Mouse (Mus musculus) cerebellum, adult 9-11 months (tissue): ENCODE data around the gene Cmtm4.
A peak's percentile ranks its signal among the peaks of the same experiment; 100 is the strongest.

Source experiments
- DNase-seq: peaks from one replicate; pipeline ENCODE4 v3.0.0; 2022

Cmtm4 gene

DNA sequence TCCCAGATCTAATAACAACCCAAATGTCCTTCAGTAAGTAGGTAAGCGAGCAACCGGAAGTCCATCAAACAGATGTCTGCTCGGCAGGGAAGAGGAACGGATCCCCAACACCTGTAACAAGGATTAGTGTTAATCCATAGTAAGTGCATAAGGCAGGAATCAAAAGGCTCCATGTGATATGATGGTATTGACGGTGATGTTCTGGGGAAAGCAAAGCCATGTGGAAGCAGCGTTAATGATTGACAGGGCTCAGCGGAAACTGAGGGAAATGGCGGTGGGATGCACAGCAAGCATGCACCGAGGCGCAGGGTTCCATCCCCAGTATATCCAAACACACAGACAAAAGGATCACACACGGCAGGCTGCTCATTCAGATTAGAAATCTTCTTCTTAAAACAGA, 21.3 kb downstream of the Cmtm4 start:
- no peak for DNase-seq

DNA sequence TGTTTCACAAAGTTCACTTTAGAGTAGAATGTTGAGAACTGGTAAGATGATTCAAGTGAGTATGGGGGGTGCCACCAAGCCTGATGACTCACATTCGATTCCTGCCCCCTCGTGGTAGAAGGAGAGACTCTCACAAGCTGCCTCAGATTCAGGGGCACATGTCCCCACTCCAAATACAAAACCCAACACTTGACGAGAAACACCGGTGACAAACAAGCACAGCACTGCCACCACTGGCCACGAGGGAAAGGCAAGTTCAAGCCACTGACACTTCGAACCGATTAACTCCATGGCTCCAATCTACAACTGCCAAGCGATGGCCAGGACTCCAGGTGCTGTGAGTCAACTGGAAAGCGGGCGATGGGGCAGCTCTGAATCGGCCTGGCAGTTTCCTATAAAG, 21.8 kb downstream of the Cmtm4 start:
- no peak for DNase-seq

DNA sequence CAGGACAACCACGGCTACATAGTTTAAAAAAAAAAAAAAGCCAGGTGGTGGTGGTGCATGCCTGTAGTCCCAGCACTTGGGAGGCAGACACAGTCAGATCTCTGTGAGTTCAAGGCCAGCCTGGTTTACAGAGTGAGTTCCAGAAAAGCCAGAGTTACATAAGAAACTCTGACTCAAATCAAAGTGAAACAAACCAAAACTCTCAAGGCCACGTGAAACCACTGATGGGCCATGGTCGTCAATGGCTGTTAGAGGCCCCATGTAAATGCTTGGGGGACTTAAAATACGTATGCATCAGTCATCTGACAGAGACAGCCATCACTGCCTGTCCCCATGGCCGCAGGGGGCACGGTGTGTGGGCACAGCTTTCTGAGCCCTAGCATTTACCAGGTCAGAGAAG, 24.5 kb downstream of the Cmtm4 start:
- DNase-seq, result no peak

DNA sequence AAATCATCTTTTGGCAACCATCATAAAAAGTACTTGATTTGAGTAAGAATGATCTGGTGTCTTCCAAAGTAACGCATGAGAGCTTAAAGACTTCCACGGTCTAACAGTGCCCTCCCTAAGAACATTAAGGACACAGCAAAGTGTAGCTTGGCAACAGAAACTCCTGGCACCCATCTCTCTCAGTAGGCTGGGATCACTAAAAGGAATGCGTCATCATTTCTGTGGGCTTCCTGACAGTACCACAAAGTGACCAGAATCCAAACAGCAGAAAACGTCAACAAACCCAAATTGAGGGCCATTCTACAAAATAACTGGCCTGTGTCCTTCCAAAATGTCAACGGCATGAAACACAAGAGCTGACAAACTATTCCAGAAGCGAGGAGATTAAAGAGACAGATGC, 25.5 kb downstream of the Cmtm4 start:
- DNase-seq, result no peak

- DNase-seq, result no peak
Observed at GRCm38 (mm10) chr8:104369591-104369990, 26.0 kb downstream of the Cmtm4 start.

- DNase-seq, result no peak
Observed at GRCm38 (mm10) chr8:104367398-104367797, 28.2 kb downstream of the Cmtm4 start.

DNA sequence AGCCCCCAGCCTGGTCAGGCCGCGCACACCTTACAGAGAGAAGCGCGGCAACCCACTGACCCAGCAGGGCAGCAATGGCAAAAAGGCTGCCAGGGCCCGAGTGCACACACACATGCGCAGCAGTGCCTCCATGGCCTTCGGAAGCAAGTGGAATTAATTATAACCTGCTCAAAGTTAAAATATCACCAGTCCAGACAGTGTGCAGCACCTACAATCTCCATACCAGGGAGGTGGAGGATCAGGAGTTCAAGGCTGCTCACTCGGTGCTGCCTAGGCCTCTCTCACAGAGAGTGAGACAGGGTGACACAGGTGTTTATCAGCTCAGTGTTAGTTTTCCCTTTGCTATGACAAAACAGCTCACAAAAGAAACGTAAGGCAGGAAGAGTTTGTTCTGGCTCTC, 29.9 kb downstream of the Cmtm4 start:
- DNase-seq, result no peak

- peak; percentile 79 for DNase-seq
Observed at GRCm38 (mm10) chr8:104359778-104360456, 35.7 kb downstream of the Cmtm4 start.

DNA sequence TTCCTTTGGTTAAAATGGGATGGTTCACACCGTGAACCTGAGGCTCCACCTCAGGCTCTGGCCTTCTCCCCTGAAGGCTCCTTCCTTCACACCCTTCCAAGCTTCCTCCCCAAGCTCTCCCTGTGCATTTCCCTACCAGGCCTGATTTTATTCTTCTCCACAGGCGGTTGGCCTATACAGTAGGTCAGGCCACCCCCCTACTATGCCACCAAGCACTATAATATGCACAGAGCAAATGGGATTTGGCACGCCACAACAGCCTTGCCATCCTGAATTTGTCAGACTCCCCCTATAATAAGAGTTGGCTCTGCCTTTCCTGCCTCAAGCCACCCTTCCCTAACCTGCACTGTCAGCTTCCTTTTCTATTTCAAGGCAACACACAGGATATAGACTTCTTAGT, 37.0 kb downstream of the Cmtm4 start:
- DNase-seq, result no peak

DNA sequence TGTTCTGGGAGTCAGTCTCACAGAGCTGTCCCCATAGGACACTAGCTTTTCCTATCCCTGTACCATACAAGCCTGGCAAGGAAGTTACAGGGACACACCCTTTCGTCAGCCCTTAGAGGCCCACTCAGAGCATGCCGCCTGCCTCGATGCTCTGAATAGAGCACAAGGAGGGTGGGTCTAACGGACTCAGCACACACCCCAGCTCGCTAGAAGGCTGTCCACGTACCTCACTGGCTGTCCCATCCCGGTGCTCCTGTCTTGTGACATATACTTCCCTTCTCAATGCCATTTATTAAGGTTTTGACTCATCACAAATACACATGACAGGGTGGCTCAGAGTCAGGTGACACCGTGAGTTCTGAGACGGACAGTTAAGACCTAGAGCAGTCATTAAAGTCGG, 41.1 kb downstream of the Cmtm4 start:
- no peak for DNase-seq

- DNase-seq, result no peak
Observed at GRCm38 (mm10) chr8:104353186-104353585, 42.4 kb downstream of the Cmtm4 start.

DNA sequence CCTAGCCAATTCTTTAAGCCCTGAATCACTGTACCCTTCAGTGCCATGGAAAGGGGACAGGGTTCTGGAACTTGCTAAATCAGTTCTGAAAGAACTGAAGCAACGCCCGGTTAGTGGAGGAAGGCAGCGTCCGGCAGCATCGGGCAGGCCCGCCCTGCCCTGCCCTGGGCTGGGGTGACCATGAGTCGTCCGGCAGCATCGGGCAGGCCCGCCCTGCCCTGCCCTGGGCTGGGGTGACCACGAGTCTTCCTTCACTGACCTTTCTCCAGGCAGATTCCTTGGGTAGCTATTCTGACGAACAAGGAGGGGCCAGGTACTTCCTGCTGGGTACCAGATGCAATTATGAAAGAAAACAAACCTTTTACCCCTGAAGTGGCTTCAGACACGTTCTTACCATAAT, 45.6 kb downstream of the Cmtm4 start:
- DNase-seq, result no peak

DNA sequence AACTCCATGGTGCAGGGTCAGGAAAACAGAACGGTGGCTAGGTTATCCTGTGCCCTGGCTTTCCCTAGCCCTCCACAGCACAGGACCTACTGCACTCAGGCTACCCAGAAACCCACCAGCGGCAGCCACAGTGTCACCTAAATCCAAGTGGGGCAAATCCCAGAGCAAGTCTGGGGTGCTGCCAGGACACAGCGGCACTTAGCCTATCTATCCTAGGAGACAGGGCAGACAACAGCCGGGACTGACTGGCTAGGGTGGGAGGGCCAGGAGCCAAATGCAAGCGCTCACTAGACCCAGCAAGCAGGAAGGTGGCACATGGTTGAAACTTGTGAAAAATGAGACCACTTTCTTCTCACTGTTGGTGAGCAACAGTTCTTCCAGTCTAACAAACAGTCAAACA, 46.6 kb downstream of the Cmtm4 start:
- DNase-seq, result no peak

- no peak for DNase-seq
Observed at GRCm38 (mm10) chr8:104346706-104347105, 48.9 kb downstream of the Cmtm4 start.

GRCm38 (mm10) chr8:104344622-104345021, 51.0 kb downstream of the Cmtm4 start:
- DNase-seq, result no peak

- DNase-seq, result peak; percentile 86
Observed at GRCm38 (mm10) chr8:104343957-104344356, 51.6 kb downstream of the Cmtm4 start.

DNA sequence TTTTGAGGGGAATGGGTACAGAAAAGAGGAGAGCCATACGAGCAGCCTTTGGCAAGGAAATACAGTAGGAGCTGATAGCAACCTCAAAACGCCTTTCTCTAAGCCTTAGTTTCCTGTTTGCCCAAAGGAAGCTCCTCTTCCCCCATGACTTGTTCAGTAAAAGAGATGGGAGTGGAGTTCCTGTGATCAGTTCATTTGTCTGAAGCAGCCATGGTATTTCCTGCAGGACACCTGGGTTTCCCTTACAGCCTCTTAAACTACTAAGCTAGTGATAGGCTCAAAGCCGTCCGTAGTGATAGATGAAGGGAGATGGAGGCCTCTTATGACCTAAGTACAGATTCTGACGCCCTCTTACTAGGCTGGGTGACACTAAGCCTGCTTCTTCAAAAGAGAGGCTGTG, 53.2 kb downstream of the Cmtm4 start:
- DNase-seq, result no peak

- DNase-seq, result no peak
Observed at GRCm38 (mm10) chr8:104341678-104342077, 53.9 kb downstream of the Cmtm4 start.

- DNase-seq, result no peak
Observed at GRCm38 (mm10) chr8:104341106-104341561, 54.5 kb downstream of the Cmtm4 start.

GRCm38 (mm10) chr8:104340233-104341105, 55.1 kb downstream of the Cmtm4 start:
- peak; percentile 56 for DNase-seq

DNA sequence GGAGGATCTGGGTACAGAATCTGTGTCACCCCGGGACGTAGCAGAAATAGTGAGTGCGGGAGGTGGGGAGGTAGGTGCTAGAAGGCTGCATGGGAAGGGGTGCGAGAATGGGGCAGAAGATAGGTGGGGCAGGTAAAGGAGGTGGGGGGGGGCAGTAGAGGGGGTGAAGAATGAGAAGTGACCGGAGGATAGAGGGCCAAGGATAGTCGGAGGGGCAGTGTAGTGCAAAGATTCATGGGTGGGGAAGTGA, 55.7 kb downstream of the Cmtm4 start:
- no peak for DNase-seq

DNA sequence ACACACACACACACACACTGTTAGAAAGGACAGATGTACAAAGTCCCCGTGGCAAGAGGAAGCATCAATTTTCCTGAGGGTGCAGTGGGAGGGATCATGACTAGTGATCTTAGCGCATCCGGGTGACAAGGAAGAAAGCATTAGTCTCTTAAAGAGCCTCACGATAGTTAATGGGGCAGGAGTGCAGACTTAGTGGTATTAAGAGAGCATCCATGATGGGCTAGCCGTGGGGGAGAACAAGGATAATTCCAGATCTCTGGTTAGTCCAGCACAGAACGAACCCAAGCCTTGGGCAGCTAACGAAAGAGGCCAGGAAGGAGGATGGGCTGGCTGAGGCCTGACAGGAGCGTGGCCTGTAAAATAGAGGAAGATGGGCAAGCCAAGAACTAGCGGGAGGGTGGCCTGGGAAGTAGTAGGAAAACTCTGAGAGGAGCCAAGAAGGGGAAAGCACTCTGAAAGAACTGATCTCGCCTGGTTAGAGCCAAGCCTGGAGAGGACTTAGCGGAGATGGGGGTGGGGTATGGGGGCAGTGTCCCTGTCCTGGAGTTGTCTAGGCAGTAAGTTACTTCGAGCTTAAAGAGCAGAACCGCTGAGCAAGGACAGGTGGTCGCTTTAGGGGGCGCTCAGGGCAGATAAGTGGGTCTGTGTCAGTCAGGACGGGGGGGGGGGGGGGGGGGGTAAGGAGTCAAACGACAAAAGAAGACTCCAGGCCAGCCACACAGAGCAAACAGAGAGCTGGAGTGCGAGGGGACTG, 56.2 kb downstream of the Cmtm4 start, which contains the start of gene Cmtm3:
TSS of gene Cmtm3 (plus strand) at position 182 of the 754 bp plus-strand sequence.
- no peak for DNase-seq

DNA sequence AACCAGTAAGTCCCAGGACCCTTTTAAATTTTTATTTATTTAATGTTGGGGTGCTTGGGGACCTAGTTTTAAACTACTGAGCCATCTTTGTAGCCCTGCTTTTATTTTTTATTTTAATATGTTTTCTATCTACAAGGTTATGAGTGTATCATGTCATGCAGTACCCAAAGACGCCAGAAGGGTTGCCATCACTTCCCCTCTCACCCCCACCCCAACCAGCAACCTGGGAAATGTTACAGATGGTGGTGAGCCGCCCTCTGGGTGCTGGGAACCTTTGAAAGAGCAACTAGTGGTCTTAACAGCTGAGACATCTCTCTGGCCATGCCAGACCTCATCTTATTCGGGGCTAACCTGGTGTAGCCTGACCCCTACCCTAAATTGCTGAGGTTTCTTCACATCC, 57.7 kb downstream of the Cmtm4 start:
- no peak for DNase-seq

DNA sequence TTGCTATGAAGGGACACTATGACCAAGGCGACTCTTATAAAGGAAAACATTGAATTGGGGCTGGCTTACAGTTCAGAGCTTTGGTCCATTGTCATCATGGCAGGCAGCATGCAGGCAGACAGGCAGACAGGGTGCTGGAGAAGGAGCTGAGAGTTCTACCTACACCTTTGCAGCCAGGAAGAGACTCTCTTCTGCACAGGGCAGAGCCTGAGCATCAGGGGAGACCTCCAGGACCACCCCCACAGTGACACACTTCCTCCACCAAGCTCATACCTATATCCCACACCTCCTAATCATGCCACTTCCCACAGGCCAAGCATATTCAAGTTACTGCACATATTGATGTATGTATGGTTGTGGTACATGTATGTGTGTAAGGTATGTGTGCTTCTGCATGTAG, 58.8 kb downstream of the Cmtm4 start:
- DNase-seq, result no peak
